Mouse (Mus musculus): ENCODE measurements around the gene BC049762.

BC049762 gene

DNA sequence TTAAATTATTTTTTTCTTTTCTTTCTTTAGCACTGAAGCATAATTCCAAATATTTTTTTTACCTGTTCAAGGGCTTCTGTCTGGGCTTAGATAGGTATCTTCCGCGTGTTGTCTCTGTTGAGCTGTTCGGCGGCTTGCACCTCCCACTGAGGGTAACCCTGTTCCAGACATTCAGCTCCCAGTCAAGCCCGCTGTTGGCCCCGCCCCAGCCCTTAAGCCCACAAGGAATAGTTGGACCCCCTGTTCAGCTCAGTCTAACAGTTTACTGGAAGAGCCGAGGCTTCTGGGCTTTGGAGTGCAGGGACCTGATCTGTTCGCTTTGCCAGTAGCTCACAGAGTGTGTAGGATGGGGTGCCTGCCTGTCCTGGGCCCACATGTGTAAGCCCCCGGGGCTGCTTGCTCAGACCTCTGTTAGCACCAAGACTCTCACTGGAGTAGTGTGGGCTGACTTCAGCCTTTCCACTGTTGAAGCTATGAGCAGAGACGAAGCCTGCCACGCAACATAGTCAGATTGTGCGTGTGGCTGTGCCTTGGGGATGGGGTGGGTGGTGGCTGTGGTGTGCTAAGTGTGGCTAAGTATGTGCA is 43.4 kb downstream of the BC049762 start:
- no peak for DNase-seq (ENCODE audit: low spot score in 2 of 2)

DNA sequence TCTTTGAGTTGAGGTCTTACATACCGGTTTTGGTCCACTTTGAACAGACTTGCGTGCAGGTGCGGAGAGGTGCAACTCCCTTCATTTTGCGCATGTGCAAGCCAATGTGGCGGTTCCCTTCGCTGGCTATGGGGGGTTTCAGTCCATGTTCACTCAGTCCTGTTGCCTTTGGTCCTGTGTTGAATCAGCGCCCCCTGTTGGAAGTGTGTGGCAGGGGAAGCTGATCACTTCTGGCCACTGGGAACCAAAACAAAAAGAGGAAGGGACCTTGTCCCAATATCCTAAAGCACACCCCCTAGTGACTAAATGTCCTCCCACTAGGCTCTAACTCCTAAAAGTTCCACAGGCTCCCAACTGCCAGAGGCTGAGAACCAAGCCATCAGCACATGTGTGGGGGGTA is 48.8 kb downstream of the BC049762 start:
- DNase-seq (ENCODE audit: low spot score in 2 of 2): no peak

DNA sequence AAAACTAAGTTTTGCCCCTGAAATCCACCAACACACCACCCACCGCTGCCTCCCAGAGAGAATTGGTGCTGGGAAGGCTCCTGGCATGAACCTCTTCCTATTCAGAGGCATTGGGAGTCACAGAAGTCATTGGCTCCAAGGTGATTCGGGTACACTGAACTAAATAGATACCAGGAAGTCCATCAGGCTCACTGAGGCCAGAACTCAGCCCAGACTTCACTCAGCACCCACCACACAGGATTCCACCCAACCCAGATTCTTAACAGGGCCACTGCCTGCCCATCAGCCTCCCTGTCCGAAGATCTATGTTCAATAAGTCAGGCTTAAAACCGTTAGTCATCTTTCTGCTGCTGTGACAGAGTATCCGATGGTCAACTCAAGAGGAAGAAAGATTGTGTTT is 51.4 kb downstream of the BC049762 start:
- DNase-seq (ENCODE audit: low spot score in 2 of 2): no peak

DNA sequence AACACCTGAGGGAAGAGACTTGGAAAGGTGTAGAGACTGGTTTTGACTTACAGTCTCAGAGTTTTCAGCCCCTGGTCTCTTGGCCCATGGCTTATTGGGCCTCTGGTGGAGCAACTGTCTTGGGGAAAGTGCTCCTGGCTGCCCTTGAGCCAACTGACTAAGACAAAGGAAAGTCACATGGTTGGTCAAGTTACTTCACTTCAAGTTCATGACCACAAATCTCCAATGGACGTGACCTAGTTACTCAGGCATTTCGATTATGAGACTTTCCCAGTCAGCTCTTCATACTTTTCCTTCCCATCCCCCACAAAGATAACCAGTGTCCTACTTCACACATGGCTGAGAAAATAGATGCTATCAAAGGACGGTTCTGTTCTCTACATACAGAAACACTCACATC is 55.1 kb downstream of the BC049762 start:
- DNase-seq (ENCODE audit: low spot score in 2 of 2): no peak
